Mouse (Mus musculus): ENCODE measurements around the gene Gm973.

The Gm973 gene

DNA sequence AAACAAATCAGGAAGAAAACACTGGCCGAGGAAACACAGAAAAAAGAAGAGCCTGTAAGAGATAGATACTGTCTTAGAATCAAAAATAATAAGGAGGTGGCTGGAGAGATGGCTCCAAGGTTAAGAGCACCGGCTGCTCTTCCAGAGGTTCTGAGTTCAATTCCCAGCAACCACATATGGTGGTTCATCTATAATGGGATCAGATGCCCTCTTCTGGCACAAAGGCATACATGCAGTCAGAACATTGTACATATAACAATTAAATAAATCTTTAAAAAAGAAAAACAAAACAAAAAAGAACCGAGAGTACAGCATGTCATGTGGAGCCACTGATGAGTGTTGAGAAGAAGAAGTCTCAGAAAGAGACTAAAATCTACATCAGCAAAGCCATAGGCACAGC is 64.8 kb downstream of the Gm973 start:
- DNase-seq (ENCODE audit: low read depth, low spot score): no peak

GRCm38 (mm10) chr1:59584656-59585410 is 68.8 kb downstream of the Gm973 start:
- DNase-seq (ENCODE audit: low read depth, low spot score): peak; percentile 89

DNA sequence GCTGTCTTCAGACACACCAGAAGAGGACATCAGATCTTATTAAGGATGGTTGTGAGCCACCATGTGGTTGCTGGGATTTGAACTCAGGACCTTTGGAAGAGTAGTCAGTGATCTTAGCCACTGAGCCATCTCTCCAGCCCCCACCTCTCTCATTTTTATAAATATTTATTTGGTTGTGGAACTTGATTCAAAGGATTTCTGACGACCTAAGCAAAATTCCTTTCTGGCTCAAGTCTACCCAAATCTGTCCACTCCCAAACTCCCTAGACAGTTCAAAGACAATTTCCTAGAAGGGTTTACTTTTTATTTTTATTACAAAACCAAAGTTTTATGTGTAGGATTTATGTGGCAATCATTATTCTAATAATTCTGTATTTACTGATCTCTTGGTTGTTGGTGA is 73.2 kb downstream of the Gm973 start:
- DNase-seq (ENCODE audit: low read depth, low spot score): no peak

DNA sequence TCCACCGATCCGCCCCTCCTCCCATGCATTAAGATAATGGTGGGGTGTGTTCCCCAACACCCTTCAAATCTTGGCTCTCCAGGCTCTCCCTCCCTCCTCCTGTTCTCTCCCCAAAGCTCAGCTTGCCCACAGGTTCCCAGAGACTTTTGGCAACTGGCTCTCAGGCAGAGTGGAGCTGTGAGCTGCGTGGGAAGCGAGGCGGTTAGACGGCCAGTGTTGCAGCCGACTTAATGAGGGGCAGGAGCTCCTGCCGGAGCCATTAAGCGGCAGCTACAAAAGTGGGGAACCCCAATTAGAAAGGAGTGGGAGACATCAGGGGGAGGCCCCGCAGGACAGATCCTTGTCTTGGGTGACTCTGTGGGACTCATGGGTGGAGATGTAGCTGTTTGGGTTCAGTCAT is 76.3 kb downstream of the Gm973 start:
- DNase-seq (ENCODE audit: low read depth, low spot score): no peak

DNA sequence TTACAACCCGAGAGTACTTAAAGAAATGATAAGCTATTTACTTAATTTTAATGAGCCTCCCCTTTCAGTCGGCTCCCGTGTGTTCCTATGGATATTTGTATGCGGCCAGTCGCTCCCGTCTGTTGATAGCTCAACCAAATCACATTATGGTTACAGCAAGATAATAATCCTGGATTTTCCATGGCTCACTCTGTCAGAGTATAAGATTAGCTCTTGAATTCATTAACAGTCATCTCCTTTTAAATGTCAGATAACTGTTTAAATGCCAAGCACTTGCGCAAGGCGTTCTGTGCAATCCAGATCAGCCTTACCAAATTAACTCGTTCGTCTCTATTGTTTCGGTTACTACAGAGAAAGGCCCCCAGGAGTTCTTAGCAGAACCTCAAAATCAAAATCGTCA is 76.8 kb downstream of the Gm973 start:
- no peak for DNase-seq (ENCODE audit: low read depth, low spot score)

DNA sequence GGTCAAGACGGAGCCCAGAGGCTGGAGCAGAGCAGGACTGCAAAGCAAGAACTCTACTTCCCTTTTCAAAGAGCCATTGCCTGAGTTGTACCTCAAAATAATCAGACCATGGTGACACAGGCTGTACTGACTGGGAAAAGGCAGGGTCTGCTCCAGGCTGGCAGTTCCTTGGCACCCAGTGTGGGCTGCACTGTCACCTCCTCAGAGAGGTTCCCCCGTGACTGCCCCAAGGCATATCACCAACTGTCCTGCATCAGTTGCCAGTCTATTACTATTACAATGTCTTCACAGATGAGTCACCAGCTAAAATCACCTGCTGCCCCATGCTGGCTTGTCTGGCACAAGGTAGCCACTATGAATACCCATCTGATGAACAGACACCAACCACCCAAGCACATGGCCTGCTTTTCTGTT is 77.6 kb downstream of the Gm973 start:
- no peak for DNase-seq (ENCODE audit: low read depth, low spot score)

DNA sequence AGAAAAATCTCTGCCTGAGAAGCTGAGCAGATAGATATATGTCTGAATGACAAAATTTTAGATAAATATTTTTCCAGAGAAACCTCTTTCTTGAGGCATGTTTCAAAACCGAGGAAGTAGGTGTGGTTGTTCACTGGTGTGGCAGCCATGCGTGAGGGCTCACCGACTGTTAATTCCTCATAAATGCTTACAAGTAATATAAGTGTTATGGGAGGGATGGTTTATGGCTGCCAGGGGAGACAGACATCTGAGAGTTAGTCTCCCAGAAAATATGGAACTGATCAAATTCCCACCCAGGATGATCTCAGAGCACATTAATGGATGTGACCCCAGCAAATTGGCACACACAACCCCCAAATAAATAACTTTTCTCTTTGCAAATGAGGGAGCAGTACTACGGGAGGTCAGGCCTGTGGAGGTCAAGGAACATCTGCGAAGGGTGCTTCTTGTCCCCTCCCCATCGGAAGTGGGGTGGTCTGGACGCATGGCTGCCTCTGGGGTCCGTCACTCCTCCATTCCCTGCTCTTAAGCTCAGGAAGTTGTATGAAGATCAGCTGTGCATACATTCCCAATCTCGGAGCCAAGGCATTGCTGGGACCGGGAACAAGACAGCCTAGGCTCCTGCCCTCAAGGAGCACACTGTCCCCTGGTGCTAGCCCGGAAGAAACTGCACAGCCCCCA is 78.7 kb downstream of the Gm973 start:
- DNase-seq (ENCODE audit: low read depth, low spot score): no peak

GRCm38 (mm10) chr1:59595609-59596008 is 79.5 kb downstream of the Gm973 start:
- no peak for DNase-seq (ENCODE audit: low read depth, low spot score)

DNA sequence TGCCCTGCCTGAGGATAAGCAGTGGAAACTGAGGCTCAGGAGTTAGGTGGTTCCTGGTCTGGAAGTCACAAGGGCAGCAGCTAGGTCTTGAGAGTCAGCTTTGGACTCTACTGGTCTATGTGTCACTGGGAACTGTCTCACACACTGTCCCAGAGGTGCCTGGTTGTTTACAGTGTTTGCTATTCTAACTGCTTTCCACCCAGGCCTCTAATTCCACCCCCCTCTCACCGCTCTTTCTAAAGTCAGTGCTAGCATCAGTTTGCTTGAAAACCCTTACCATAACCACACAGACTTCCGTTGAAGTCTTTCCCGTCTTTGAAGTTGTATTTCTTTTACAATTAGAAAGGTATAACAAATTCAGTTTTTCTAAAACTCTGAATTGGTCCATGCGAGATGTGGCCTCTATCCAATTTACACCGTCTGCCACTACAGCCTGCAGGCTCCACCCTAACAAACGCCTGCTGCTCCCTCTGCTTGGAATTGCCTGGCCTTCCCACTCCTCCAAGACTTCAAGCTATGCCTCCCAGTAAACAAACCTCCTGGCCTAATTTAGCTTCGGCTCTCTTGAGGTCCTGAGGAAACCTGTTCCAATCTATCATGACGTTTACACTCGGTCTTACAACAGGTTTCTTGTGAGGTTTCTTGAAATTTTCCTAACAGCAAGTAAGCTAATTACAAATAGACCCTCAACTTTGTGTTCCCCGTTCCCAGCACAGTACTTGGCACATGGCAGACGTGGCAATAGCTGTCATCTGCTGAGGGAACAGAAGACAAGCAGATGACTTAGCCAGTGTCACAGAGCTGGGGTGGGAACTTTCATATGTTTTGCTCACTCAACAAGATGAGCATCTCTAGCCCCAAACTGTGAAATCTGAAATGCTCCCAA is 86.7 kb downstream of the Gm973 start:
- DNase-seq (ENCODE audit: low read depth, low spot score): no peak

- DNase-seq (ENCODE audit: low read depth, low spot score): no peak
Observed at GRCm38 (mm10) chr1:59603417-59603712, 87.3 kb downstream of the Gm973 start.

DNA sequence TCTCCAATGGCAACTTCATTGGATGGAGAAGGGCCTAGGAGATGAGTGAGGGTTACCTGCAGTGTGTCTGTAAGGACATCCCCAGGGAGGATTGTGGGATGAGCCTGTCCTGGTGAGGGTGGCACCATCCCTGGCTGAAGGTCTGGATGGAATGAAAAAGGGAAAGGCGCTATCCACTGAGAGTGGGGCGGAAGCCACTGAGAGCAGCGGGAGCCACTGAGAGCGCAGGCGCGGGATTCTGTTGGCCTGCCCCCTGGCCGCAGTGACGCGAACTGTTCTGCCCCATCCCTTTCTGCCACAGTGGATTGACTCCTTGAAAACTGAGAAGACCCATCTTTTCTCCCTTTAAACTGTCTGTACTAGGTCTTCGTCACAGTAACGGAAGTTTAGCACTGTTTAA is 87.8 kb downstream of the Gm973 start:
- peak; percentile 86 for DNase-seq (ENCODE audit: low read depth, low spot score)

DNA sequence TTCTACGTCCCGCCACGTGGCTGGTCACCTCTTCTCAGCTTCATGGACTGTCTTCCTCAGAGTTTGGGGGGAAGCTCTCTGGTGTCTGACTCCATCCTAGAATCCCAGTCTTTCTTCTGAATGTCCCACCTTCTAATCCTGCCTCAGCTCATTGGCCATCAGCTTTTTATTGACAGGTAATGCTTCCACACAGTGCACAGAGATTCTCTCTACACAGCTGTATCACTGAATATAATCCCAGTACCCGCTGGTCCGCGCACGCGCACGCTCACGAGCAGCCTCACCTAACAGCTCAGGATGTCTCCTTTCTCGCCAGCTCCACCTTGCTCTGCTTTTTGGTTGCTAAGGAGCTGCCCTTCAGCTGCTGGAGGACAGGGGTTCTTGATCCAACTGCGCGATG is 90.4 kb downstream of the Gm973 start:
- peak; percentile 87 for DNase-seq (ENCODE audit: low read depth, low spot score)

- DNase-seq (ENCODE audit: low read depth, low spot score): peak; percentile 41
Observed at GRCm38 (mm10) chr1:59607071-59607470, 91.0 kb downstream of the Gm973 start.

GRCm38 (mm10) chr1:59608125-59608762 is 92.2 kb downstream of the Gm973 start:
- DNase-seq (ENCODE audit: low read depth, low spot score): no peak

DNA sequence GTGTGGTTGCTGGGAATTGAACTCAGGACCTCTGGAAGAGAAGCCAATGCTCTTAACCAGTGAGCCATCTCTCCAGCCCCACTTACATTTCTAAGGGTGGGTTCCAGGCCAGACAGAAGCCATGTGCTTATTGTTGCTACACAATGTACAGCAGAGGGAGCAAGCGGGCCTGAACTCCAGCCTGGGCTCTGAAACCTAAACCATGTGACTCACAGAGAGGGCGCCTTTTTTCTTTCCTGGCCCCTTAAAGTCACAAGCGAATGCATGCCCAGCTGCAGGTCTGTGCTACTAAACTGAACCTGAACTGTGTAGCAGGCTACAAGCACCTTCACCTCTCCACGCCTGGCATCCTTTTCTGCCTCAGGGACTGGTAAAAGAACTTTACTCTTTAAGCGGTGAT is 92.9 kb downstream of the Gm973 start:
- peak; percentile 95 for DNase-seq (ENCODE audit: low read depth, low spot score)

DNA sequence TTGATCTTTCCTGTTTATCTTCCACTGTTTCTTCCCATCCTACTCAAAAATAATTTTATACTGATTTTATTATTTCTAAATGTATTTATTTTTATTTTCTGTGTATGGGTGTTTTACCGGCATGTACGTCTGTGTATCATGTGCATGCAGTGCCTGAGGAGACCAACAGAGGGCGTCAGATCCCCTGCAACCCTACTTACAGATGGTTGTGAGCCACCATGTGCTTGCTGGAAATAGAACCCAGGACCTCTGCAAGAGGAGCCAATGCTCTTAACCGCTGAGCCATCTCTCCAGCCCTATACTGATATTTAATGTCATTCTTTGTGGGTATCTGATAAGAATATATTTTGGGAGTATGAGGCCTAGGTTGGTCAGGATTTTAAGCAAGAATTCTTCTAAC is 93.4 kb downstream of the Gm973 start:
- peak; percentile 93 for DNase-seq (ENCODE audit: low read depth, low spot score)

DNA sequence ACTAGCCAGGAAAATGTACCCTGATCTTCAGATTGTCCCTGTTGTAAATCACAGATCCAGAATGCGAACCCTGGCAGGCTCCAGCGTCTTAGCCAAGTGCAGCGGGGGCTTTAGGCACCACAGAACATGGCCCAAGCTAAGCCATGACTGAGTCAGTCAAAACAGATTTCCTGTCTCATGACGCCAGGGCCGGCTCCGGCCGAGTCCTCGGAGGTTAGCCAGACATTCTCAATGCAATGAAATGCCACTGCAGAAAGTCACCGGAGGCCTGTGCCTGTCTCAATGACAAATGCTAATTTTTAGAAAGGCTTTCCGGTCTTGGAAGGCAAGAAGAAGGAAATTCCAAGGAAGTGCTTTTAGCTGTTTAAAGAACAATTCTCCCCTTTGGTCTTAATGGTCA is 93.8 kb downstream of the Gm973 start:
- peak; percentile 26 for DNase-seq (ENCODE audit: low read depth, low spot score)

DNA sequence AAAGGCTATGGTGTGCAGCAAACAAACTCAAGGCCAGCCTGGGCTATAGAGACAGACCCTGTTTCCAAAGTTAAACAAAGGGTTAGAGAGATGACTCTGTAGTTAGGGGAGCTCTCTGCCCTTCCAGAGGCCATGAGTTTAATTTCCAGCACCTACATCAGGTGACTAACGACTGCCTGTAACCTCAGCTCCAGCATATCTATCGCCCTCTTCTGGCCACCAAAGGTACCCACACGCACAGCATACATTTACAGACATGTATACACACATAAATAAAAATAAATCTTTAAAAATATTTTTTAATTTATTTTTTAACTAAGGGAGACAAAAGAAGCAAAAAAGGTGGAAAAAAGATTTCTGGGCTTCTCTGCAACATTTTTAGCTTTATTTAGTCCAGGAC is 94.9 kb downstream of the Gm973 start:
- DNase-seq (ENCODE audit: low read depth, low spot score): peak; percentile 86

GRCm38 (mm10) chr1:59613795-59614194 is 97.7 kb downstream of the Gm973 start:
- peak; percentile 99 for DNase-seq (ENCODE audit: low read depth, low spot score)

DNA sequence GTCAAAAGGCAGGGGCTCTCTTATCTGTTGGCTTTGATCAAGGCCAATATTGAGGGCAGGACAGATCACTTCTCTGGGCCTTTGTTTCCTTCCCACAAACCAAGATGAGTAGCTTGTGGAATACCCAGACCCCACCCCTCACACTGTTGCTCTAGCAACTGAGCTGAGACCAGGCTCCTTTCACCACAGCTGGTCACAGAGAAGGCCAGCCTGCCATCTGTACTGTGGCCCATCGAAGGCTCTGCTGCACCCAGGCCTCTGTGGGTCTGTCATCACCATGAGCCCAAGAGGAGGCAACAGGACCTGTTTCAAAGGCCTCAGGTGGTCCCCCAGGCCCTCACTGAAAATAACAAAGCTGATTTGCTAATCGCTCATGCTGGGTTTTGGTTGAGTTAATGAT is 99.0 kb downstream of the Gm973 start:
- DNase-seq (ENCODE audit: low read depth, low spot score): no peak

- no peak for DNase-seq (ENCODE audit: low read depth, low spot score)
Observed at GRCm38 (mm10) chr1:59619201-59619600, 103.1 kb downstream of the Gm973 start.
